Mouse (Mus musculus): ENCODE results near the gene Dnph1.

GRCm38 (mm10) chr17:46511059-46511710 is 14.7 kb downstream of the Dnph1 start:
- TF ChIP-seq CTCF (IDR thresholded peaks at IDR 0.05; ENCODE audit: borderline replicate concordance, insufficient read depth, low read length) (no peak), POLR2A (IDR thresholded peaks at IDR 0.05; ENCODE audit: low read depth, low read length) (no peak)
